Mouse (Mus musculus) thymus, adult 2 months (tissue): ENCODE results near the gene Mxi1.

Experiments
- CTCF ChIP-seq: fragments of 200-500 bp; IDR thresholded peaks from 2 replicates; pipeline ENCODE4 v1.5.1; 2012; ENCODE audit warnings: mild to moderate bottlenecking, control low read depth, low read length, moderate library complexity, borderline replicate concordance; ENCODE audit not compliant: control insufficient read depth, poor library complexity, insufficient read depth; ENCODE audit errors: extremely low read depth
- POLR2A ChIP-seq: fragments of 200-500 bp; IDR thresholded peaks from 2 replicates; pipeline ENCODE4 v1.6.1; 2012; ENCODE audit warnings: mild to moderate bottlenecking, low read length, control low read depth, moderate library complexity; ENCODE audit not compliant: control insufficient read depth, poor library complexity, insufficient read depth; ENCODE audit errors: extremely low read depth

DNA sequence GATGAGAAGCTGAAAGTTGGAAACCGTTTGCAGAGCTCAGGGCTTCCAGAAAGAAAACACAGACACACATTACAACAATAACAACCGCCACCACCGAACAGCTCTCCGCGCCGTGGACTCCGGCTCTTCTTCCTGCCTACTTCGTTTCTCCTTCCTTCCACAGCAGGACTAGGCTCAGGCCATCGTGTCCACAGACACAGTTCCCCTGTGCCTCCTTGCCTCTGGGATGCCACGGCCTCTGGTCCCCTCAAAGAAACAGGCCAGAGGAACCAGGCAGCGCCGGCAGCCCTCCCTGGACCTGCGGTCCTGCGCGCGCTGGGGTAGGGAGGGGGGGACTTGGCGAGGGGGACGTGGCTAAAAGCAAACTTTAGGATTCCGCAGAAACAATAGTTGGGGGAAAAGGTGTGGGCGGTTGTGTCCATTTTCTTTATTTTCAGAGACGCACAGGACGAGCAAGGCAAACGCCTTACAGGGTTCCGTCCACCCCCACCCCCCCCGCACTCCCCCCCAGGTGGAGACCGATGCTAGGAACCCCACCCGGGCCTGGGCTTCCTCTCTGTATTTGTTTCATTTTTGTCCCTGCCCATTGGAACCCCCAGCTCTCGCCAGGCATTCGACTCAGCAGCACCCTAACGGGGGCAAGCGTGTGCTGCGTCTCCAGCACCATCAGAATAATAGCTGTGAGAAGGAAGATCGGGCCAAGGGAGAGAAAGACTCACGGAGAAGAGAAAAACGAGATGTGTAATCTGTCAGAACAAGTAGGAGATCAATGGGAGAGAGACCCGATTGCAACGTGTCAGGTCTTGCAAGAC lies 1.4 kb downstream of the Mxi1 start:
- TF ChIP-seq CTCF (no peak; the same call in 1 of the 2 replicates), POLR2A (no peak)
